Mouse (Mus musculus) heart, embryonic 11.5 days (tissue): ENCODE measurements around the gene Thoc5. TPM values are rescaled to one million over a fixed set of nuclear protein-coding genes. Genes with fewer than 3 reads are reported as not detected.

Source experiments
- ATAC-seq: fragments of 200-750 bp; cut with Nextera tagmentation; replicated peaks from 2 replicates; pipeline ENCODE4 v1.8.0; 2017; ENCODE audit warnings: moderate library complexity; ENCODE audit not compliant: insufficient number of reproducible peaks, low FRiP score, low TSS enrichment
- H3K27ac ChIP-seq: fragments of 300-500 bp; sonication (generic); 2 replicates; pipeline ENCODE4 v1.5.1; 2014; ENCODE audit warnings: mild to moderate bottlenecking, low read depth, low read length
- H3K27me3 ChIP-seq: fragments of 300-500 bp; sonication (generic); 2 replicates; pipeline ENCODE4 v1.6.1; 2014; ENCODE audit warnings: mild to moderate bottlenecking, low read length, mixed read lengths; ENCODE audit not compliant: control insufficient read depth, insufficient read depth
- H3K36me3 ChIP-seq: fragments of 300-500 bp; sonication (generic); 2 replicates; pipeline ENCODE4 v1.6.1; 2014; ENCODE audit warnings: mild to moderate bottlenecking, low read length, moderate library complexity, mixed read lengths; ENCODE audit not compliant: control insufficient read depth, insufficient read depth
- H3K4me1 ChIP-seq: fragments of 300-500 bp; sonication (generic); 2 replicates; pipeline ENCODE4 v1.6.1; 2014; ENCODE audit warnings: low read length; ENCODE audit not compliant: control insufficient read depth, insufficient read depth
- H3K4me2 ChIP-seq: fragments of 300-500 bp; sonication (generic); 2 replicates; pipeline ENCODE4 v1.6.1; 2014; ENCODE audit warnings: mild to moderate bottlenecking, moderate library complexity
- H3K4me3 ChIP-seq: fragments of 300-500 bp; sonication (generic); 2 replicates; pipeline ENCODE4 v1.5.1; 2014; ENCODE audit warnings: low read depth, low read length
- H3K9ac ChIP-seq: fragments of 300-500 bp; sonication (generic); 2 replicates; pipeline ENCODE4 v1.6.1; 2014; ENCODE audit warnings: mild to moderate bottlenecking, low read depth, low read length, moderate library complexity
- H3K9me3 ChIP-seq: fragments of 300-500 bp; sonication (generic); replicated peaks from 2 replicates; pipeline ENCODE4 v1.6.1; 2016; ENCODE audit warnings: low read length; ENCODE audit not compliant: control insufficient read depth
- WGBS: fragments of 180-500 bp; shearing (Covaris S2); extraction: QIAGEN DNeasy Blood & Tissue Kit; methylation state at CpG from one replicate; pipeline ENCODE4 v1.1.7; 2014; ENCODE audit not compliant: insufficient replicate concordance; 5-methylcytosine and 5-hydroxymethylcytosine counted together
- polyA plus RNA-seq: library from polyadenylated mRNA; unstranded; fragments of >200 nt; fragmentation: Nextera tagmentation; extraction: Ambion mirVana; gene quantifications from 2 replicates; pipeline ENCODE4 v1.2.1, GENCODE M21; 2014

Thoc5 gene
- polyA plus RNA-seq, 1 experiment from 2014 or later = 28.1 TPM

DNA sequence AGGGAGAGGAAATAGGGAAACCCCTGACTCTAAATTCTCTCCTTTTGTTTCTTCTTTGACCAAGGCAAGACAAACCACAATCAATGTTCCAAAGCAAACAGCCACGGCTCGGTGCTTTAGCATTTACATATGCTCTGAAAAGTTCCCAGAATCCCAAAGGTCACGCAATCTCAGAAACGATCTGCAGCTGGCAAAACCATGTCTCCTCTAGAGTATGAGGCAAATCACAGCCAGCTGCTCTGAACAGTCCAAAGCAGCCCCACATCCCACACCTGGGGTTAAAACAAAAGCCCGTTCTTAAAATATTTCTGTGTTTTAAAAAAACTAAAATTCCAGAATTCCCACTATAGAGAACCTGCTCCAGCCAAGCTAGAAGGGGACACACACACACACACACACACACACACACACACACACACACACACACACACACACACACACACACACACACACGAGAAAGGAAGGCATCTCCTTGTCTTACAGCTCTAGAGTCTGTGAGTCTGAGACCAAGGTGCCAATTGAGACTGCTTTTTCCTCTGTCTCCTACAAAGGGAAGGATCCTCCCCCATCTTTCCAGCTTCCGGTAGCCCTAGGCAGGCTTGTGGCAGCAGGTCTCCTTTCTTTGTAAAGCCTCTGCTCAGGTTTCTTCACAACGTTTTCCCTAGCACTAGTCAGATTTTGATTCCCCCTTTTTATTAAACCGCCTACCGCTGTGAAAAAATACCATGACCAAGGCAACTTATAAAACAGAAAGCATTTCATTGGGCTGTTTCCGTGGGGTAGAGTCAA is 33.1 kb upstream of the Thoc5 start:
- Histone ChIP-seq H3K4me3 (no peak overlapping the region), H3K4me1 (no peaks in the 10 kb centered on the region), H3K36me3 (no peaks in the 10 kb centered on the region), H3K9me3 (no peaks in the 10 kb centered on the region), H3K27me3 (no peaks in the 10 kb centered on the region), H3K4me2 (no peak overlapping the region), H3K9ac (no peak overlapping the region), H3K27ac (no peak overlapping the region)
- ATAC-seq = no peak
- WGBS = 53% methylated on average over 11 of the region's 11 CpGs

DNA sequence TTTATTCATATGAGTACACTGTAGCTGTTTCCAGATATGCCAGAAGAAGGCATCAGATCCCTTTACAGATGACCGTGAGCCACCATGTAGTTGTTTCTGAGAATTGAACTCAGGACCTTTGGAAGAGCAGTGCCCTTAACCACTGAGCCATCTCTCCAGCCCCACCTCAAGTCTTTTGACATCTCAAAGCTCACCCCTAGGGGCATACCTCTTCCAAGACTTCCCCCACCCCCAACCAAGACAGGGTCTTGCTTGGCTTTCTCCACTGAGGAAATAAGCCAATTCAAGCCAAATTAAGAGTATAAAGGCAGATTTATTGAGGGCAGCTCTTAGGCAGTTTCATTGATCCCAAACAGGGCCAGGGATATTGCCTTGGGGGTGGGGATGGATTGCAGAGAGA is 32.4 kb upstream of the Thoc5 start:
- no peak overlapping the region for H3K9ac ChIP-seq
- H3K36me3 ChIP-seq = no peaks in the 10 kb centered on the region
- no peak for ATAC-seq
- no peaks in the 10 kb centered on the region for H3K9me3 ChIP-seq
- H3K4me1 ChIP-seq = no peaks in the 10 kb centered on the region
- no peak overlapping the region for H3K4me2 ChIP-seq
- WGBS = 94% methylated on average over 1 of the region's 1 CpGs
- no peak overlapping the region for H3K4me3 ChIP-seq
- no peak overlapping the region for H3K27ac ChIP-seq
- H3K27me3 ChIP-seq = no peaks in the 10 kb centered on the region

DNA sequence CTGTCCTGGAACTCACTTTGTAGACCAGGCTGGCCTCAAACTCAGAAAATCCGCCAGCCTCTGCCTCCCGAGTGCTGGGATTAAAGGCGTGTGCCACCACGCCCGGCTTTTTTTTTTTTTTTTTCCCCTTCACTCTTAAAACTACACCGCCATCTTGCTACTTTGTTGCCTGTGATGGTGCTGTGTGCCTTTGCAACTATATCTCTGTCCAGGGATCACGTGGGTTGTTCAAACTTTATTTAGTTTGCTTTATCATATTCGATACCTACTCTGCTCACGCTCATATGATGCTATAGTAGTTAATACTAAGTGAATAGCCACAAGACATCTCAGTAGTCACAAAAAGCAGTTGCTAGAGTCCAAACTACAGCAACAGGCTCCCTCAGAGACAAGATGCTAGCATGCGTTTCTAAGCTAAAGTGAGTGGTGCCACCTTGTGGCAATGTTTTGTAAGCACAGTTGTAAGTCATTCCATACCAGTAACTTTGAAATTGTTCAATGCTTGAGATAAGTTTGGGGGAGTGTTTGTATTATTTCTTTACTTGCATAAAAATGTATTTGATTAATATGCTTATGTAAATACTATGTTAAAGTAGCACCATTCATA is 29.4 kb upstream of the Thoc5 start:
- no peaks in the 10 kb centered on the region for H3K4me1 ChIP-seq
- no peaks in the 10 kb centered on the region for H3K9me3 ChIP-seq
- no peaks in the 10 kb centered on the region for H3K36me3 ChIP-seq
- no peak overlapping the region for H3K27ac ChIP-seq
- WGBS = 29% methylated on average over 10 of the region's 10 CpGs
- H3K4me3 ChIP-seq = no peak overlapping the region
- no peaks in the 10 kb centered on the region for H3K27me3 ChIP-seq
- no peak overlapping the region for H3K9ac ChIP-seq
- no peak overlapping the region for H3K4me2 ChIP-seq
- no peak for ATAC-seq

DNA sequence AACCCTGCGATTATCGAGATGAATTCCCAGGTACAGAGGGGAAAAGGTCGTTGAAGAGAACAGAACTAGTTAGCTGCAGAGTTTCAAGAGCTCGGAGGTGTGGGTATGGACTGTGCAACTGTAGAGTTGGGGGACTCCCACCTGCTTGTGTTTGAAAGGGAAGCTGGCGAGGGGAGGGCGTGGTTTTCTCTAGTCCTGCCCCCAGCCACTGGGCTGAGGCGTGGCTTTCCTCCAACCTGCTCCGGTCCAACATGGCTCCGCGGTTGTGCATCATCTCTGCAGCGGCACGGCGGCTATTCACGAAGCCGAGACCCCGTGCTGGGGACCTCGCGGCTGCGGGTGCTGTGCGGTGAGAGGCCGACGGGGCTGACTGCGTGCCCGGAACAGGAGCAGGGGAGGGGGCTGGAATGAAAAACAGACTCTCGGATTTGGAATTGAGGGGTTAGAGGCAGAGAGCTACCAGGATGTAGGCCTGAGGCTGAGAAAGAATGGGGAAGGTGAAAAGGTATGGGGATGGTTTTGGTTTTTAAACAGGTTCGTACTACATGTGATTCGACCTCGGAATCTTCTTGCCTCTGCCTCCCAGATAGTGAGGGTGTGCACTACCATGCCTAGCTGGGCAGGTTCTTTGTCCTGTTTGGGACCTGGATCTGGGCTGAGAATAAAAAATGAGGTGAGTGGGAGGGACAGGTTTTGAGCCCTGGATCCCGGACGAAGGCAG is 21.2 kb upstream of the Thoc5 start, which contains the start of gene Nipsnap1:
Nipsnap1 (plus strand) TSS at position 197 of the 721 bp plus-strand sequence.
- peak within 1 kb of the TSS; percentile 61 for H3K9ac ChIP-seq
- H3K4me1 ChIP-seq = peaks cover 3% of the 10 kb centered on the region; the same call in 1 of the 2 replicates
- H3K27ac ChIP-seq = no peak within 1 kb of the TSS
- H3K4me3 ChIP-seq = peak within 1 kb of the TSS; percentile 51
- peaks cover 2% of the 10 kb centered on the region for H3K36me3 ChIP-seq
- H3K4me2 ChIP-seq = peak within 1 kb of the TSS; percentile 74
- WGBS = 2% methylated on average over 30 of the region's 30 CpGs
- ATAC-seq = peak; percentile 81
- H3K27me3 ChIP-seq = no peaks in the 10 kb centered on the region
- H3K9me3 ChIP-seq = no peaks in the 10 kb centered on the region

DNA sequence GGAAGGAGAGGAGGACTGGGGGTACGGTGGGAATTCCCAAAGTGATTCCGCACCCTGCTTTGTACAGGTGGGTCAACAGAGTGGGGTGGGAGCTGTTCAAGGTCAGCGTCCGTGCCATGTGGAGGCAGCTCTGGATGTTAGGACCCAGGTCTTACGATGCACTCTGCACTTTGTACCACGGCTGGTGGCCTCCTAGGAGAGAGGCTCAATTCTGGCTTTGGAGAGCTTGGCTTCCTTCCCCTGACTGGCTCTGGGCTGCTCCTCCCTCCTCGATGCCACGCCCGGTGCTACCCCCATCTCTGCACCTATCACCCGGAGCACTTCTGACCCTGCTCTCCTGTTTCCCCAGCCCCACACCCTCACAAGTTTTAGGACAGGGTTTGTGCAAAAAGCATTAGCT is 20.6 kb upstream of the Thoc5 start:
- H3K4me1 ChIP-seq = peaks cover 3% of the 10 kb centered on the region; the same call in 1 of the 2 replicates
- H3K36me3 ChIP-seq = peaks cover 2% of the 10 kb centered on the region
- WGBS = 6% methylated on average over 10 of the region's 10 CpGs
- no peaks in the 10 kb centered on the region for H3K9me3 ChIP-seq
- no peak overlapping the region for H3K27ac ChIP-seq
- H3K4me2 ChIP-seq = peak overlapping the region; percentile 74
- H3K27me3 ChIP-seq = no peaks in the 10 kb centered on the region
- peak overlapping the region; percentile 51 for H3K4me3 ChIP-seq
- no peak for ATAC-seq
- H3K9ac ChIP-seq = peak overlapping the region; percentile 61; the same call in 1 of the 2 replicates

DNA sequence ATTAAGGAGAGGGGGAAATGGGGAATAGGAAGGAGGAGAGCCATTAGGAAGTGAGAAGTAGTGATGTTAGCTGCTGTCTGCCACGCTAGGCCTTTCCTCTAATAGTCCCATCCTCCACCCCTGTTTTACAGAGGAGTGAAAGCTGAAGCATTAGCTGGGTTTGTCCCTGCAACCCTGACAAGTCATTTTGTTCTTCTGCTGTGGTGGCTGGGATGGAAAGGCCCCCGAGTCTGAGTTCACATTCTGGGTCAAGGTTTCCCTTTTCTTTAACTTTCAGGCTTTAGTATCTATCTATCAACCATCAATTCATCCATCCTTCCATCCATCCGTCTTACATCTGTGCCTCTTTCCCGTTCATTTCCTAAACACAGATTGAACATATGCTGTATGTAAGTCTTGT is 14.0 kb upstream of the Thoc5 start:
- Histone ChIP-seq H3K4me3 (no peak overlapping the region), H3K4me1 (peaks cover 5% of the 10 kb centered on the region), H3K27ac (no peak overlapping the region), H3K27me3 (no peaks in the 10 kb centered on the region), H3K36me3 (peaks cover 2% of the 10 kb centered on the region), H3K4me2 (no peak overlapping the region), H3K9me3 (no peaks in the 10 kb centered on the region), H3K9ac (no peak overlapping the region)
- ATAC-seq = no peak
- WGBS = 75% methylated on average over 4 of the region's 4 CpGs

DNA sequence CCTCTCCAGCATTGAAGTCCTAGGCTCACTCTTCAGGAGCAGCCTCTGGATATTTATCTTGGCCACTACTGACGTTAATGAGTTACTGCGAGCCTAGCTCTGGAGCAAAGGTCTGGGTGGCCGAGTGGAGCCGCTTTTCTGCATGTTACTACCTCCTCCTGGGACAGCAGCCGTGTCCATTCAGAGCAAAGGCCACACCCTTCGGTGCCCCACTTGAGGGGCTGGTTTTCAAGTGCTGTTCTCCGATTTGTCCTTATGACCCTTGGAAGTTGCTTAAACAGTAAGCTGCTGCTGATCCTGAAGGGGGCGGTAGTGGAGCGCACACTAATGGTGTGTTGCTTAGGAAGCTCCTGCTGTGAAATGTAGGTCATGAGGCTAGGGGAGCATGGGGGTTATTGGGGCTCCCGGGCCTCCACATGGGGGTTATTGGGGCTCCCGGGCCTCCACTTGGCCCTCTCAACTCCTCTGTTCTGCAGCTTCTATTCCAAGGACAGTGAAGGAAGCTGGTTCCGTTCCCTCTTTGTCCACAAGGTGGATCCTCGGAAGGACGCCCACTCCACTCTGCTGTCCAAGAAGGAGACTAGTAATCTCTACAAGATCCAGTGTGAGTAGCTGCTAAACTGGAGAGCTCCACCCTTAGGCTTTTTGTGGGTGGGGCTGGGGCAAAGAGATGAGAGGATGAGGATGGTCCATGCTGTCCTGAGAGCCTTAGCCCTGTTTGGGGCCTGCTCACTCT is 12.1 kb upstream of the Thoc5 start:
- Histone ChIP-seq H3K27ac (no peak overlapping the region), H3K4me2 (peak overlapping the region; percentile 37), H3K4me1 (peaks cover 5% of the 10 kb centered on the region), H3K9ac (no peak overlapping the region), H3K27me3 (no peaks in the 10 kb centered on the region), H3K9me3 (no peaks in the 10 kb centered on the region), H3K4me3 (no peak overlapping the region), H3K36me3 (no peaks in the 10 kb centered on the region)
- WGBS = 41% methylated on average over 14 of the region's 14 CpGs
- ATAC-seq = no peak

DNA sequence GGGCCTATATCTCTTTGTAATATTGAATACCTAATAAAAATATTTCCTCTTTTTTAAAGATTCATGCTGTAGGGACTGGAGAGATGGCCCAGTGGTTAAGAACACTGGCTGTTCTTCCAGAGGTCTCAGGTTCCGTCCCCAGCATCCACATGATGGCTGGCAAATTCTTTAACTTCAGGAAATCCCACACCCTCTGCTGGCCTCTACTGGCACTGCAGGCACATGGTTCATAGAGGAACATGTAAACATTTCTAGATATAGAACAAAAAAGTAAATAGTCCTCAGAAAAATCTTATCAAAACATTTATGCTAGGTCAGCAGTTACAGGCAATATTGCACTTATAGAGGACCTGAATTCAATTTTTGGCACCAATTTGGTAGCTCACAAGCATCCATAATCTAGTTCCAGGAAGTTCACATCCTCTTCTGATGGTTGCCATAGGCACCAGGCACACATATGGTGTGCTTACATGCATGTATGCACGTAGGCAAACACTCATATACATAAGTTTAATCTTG is 9.7 kb upstream of the Thoc5 start:
- Histone ChIP-seq H3K27me3 (no peaks in the 10 kb centered on the region), H3K27ac (no peak overlapping the region), H3K4me1 (peaks cover 5% of the 10 kb centered on the region), H3K9ac (no peak overlapping the region), H3K4me3 (no peak overlapping the region), H3K9me3 (no peaks in the 10 kb centered on the region), H3K36me3 (no peaks in the 10 kb centered on the region), H3K4me2 (no peak overlapping the region)
- WGBS = 60% methylated on average over 2 of the region's 2 CpGs
- no peak for ATAC-seq
